Mouse (Mus musculus) hindbrain, embryonic 15.5 days (tissue): ENCODE measurements around the gene Sc5d. TPM values are rescaled to one million over a fixed set of nuclear protein-coding genes. Genes with fewer than 3 reads are reported as not detected.

Experiments used
- ATAC-seq: fragments of 200-750 bp; cut with Nextera tagmentation; 2 replicates; pipeline ENCODE4 v1.8.0; 2017; ENCODE audit warnings: low read depth, moderate number of reproducible peaks, moderate TSS enrichment; ENCODE audit not compliant: low FRiP score
- H3K27ac ChIP-seq: fragments of 300-500 bp; sonication (generic); replicated peaks from 2 replicates; pipeline ENCODE4 v1.5.1; 2015; ENCODE audit warnings: mild to moderate bottlenecking, inconsistent platforms
- H3K27me3 ChIP-seq: fragments of 300-500 bp; sonication (generic); 2 replicates; pipeline ENCODE4 v1.6.1; 2015; ENCODE audit warnings: control low read depth, inconsistent platforms
- H3K36me3 ChIP-seq: fragments of 300-500 bp; sonication (generic); 2 replicates; pipeline ENCODE4 v1.6.1; 2015; ENCODE audit warnings: control low read depth, inconsistent platforms
- H3K4me1 ChIP-seq: fragments of 300-500 bp; sonication (generic); replicated peaks from 2 replicates; pipeline ENCODE4 v1.6.1; 2015; ENCODE audit warnings: control low read depth, inconsistent platforms
- H3K4me2 ChIP-seq: fragments of 300-500 bp; sonication (generic); 2 replicates; pipeline ENCODE4 v1.6.1; 2015; ENCODE audit warnings: moderate library complexity, mild to moderate bottlenecking, inconsistent platforms
- H3K4me3 ChIP-seq: fragments of 300-500 bp; sonication (generic); 2 replicates; pipeline ENCODE4 v1.5.1; 2015; ENCODE audit warnings: mild to moderate bottlenecking, inconsistent platforms
- H3K9ac ChIP-seq: fragments of 300-500 bp; sonication (generic); 2 replicates; pipeline ENCODE4 v1.6.1; 2015; ENCODE audit warnings: inconsistent platforms
- H3K9me3 ChIP-seq: fragments of 300-500 bp; sonication (generic); 2 replicates; pipeline ENCODE4 v1.6.1; 2016; ENCODE audit warnings: control low read depth, inconsistent platforms
- WGBS: fragments of 180-500 bp; shearing (Covaris S2); methylation state at CpG from one replicate; pipeline ENCODE4 v1.1.7; 2015; 5-methylcytosine and 5-hydroxymethylcytosine counted together
- polyA plus RNA-seq: library from polyadenylated mRNA; unstranded; fragments of >200 nt; fragmentation: Nextera tagmentation; extraction: Ambion mirVana; gene quantifications from 2 replicates; pipeline ENCODE4 v1.2.1, GENCODE M21; 2015

Sc5d gene
- polyA plus RNA-seq, 1 experiment from 2014 or later: 77.8 TPM

DNA sequence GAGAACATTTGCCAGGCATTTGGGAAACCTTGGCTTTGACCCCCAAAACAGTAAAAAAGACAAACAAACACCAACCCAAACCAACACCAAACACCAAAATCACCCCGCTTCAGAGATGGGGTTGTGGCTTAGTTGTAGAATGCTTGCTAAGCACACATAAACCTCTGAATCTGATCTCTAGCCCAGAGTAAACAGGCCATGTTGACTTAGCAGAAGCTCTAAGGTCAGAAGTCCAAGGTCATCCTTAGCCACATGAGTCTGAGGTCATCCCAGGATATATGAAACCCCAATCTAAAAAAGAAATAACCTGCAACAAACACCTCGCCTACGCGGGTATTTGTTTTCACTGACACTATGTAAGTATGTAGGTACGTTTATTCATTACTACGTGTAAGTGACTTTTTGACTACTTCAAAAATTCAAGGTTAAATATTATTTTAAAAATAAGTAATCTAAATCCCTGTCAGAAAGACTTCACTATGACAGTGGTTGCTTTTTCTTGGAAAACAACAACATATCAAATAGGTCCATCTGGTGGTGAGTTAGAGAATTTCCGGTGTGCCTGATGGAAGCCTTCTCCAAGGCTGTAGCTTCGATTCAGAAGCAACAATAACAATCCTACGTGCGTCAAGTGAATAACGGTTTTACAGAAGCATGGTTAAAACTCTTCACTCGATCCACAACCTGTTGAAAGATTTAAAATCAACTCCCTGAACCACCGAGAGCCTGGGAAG lies 11.1 kb upstream of the Sc5d start:
- no peak for ATAC-seq
- H3K9ac ChIP-seq: no peak overlapping the region
- no peak overlapping the region for H3K4me2 ChIP-seq
- H3K9me3 ChIP-seq: no peaks in the 10 kb centered on the region
- H3K27me3 ChIP-seq: no peaks in the 10 kb centered on the region
- no peaks in the 10 kb centered on the region for H3K36me3 ChIP-seq
- no peak overlapping the region for H3K27ac ChIP-seq
- H3K4me1 ChIP-seq: no peaks in the 10 kb centered on the region
- 63% methylated on average over 13 of the region's 13 CpGs for WGBS
- no peak overlapping the region for H3K4me3 ChIP-seq

DNA sequence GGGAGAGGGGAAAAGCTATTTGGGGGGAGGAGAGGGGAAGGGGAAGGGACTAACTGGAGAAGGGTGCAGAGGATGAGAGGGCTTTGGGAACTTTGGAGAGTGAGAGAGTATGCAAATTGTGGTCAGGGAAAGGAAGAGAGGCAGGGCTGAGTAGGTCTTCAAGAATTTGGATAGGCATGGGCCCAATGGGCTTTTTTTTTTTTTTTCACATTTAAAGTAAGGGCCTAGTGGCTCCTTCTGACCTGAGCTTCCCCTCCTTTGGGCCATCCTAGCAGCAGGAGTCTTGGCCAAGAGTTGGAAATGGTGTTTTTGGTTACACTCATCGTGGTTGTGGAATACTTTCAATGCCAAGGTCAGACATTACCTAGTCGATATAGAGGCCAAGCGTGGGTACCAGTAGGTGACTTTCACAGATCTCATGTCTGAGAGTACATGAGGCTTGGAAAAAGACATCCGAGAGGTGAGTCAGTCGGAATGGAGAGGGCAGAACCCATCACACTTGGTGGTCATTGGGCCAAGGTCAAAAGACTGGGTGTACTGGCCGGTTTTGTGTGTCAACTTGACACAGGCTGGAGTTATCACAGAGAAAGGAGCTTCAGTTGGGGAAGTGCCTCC lies 9.7 kb upstream of the Sc5d start:
- Histone ChIP-seq H3K9ac (no peak overlapping the region), H3K4me2 (no peak overlapping the region), H3K27me3 (no peaks in the 10 kb centered on the region), H3K4me3 (no peak overlapping the region), H3K36me3 (no peaks in the 10 kb centered on the region), H3K9me3 (no peaks in the 10 kb centered on the region), H3K4me1 (no peaks in the 10 kb centered on the region), H3K27ac (no peak overlapping the region)
- 94% methylated on average over 6 of the region's 6 CpGs for WGBS
- ATAC-seq: no peak

DNA sequence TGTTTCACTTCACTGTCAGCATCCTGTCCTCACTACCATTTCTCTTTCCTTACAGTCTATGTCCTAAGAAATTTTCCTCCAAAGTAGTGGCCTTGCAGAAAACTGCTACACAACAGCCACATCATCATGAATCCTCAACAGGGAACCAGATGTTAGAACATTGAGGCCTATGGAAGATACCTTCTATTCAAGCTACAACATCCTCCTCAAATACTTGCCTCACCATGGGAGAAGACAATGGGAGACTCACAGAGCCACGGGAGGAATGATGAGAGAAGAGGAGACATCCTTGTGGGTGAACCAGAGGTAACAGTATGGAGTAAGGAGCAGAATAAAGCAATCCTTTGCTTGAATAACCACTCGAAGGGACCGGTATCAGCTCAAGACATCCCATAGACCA lies 9.1 kb upstream of the Sc5d start:
- no peaks in the 10 kb centered on the region for H3K36me3 ChIP-seq
- 81% methylated on average over 3 of the region's 3 CpGs for WGBS
- H3K9ac ChIP-seq: no peak overlapping the region
- H3K4me1 ChIP-seq: no peaks in the 10 kb centered on the region
- H3K27ac ChIP-seq: no peak overlapping the region
- no peak overlapping the region for H3K4me2 ChIP-seq
- no peaks in the 10 kb centered on the region for H3K27me3 ChIP-seq
- H3K9me3 ChIP-seq: no peaks in the 10 kb centered on the region
- ATAC-seq: no peak
- H3K4me3 ChIP-seq: no peak overlapping the region

DNA sequence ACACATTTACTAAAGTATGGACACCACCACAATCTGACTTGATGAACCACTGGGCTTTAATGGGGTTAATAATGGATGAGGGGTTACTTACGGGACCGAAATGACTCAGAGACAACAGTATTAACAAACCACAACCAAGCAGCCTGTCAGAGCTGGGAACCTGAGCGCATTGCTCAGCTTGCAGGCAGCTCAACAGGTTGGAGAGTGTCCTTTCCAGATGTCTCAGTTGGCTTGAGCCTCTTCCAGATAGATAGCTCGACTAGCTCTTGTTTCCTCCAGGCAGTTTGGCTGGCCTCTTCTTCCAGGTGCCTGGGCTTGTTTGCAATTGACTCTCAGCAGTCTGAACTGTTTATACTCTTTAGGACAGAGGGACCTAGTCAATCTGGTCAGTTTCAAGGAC lies 8.6 kb upstream of the Sc5d start:
- Histone ChIP-seq H3K4me1 (no peaks in the 10 kb centered on the region), H3K27me3 (no peaks in the 10 kb centered on the region), H3K9ac (no peak overlapping the region), H3K9me3 (no peaks in the 10 kb centered on the region), H3K36me3 (no peaks in the 10 kb centered on the region), H3K27ac (no peak overlapping the region), H3K4me3 (no peak overlapping the region), H3K4me2 (no peak overlapping the region)
- no peak for ATAC-seq
- 77% methylated on average over 4 of the region's 4 CpGs for WGBS

DNA sequence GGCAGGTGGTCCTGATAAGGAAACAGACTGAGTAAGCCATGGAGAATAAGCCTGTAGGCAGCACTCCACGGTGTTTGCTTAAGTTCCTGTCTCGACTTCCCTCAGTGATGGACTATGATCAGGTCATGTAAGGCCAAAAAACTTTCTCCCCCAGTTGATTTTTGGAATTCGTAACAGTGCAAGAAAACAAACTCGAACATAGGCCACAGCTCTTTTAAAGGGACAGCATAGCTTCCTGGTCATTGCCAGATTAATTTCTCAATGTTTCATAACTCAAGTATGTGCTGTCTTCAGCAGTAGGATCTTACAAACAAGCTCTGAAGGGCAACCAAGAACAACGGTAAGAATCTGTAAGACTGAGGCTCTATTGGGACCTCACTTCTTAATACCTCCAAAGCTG lies 7.4 kb upstream of the Sc5d start:
- no peaks in the 10 kb centered on the region for H3K9me3 ChIP-seq
- 84% methylated on average over 5 of the region's 5 CpGs for WGBS
- H3K36me3 ChIP-seq: no peaks in the 10 kb centered on the region
- H3K4me1 ChIP-seq: no peaks in the 10 kb centered on the region
- no peak overlapping the region for H3K4me2 ChIP-seq
- no peak overlapping the region for H3K9ac ChIP-seq
- ATAC-seq: no peak
- H3K27me3 ChIP-seq: no peaks in the 10 kb centered on the region
- H3K27ac ChIP-seq: no peak overlapping the region
- no peak overlapping the region for H3K4me3 ChIP-seq

DNA sequence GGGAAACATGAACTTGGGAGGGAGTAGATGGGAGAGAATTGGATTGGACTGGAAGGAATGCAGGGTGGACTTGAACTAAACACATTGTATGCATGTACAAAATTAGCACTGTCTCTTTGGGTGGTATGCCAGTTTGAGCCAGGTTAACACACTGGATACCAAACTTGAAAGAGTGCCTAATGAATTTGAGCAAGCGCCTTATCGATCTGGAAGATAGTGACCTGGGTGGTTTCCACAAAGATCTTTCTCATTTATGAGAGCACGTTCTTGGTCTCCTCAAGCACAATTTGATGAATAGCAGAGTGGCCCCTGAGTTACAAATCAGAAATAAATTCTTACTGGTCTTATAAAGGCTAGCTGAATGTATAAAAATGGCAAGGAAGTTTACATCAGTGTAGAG lies 6.6 kb upstream of the Sc5d start:
- no peak overlapping the region for H3K4me3 ChIP-seq
- 89% methylated on average over 3 of the region's 3 CpGs for WGBS
- no peak overlapping the region for H3K27ac ChIP-seq
- no peak overlapping the region for H3K9ac ChIP-seq
- H3K4me1 ChIP-seq: no peaks in the 10 kb centered on the region; the same call in 1 of the 2 replicates
- H3K4me2 ChIP-seq: no peak overlapping the region
- no peaks in the 10 kb centered on the region for H3K36me3 ChIP-seq
- no peak for ATAC-seq
- no peaks in the 10 kb centered on the region for H3K27me3 ChIP-seq
- H3K9me3 ChIP-seq: no peaks in the 10 kb centered on the region

DNA sequence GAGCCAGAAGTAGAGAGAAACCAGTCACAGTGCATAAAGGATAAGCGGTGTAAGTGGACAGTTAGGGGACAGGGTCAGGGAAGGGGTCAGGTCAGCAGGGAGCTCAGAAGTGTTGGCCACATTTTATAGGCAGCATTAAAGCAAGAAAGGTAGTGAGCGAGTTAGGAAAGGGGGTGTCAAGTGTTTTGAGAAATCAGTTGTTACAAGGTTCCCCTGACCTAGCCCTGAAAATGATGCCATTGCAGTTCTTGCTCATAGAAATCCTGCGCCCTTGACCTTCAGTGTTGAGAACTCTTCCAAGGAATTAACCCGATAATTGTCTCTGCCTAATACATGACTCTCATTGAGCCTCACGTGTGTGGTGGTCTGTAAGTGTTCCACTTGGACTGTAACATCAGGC lies 6.0 kb upstream of the Sc5d start:
- no peaks in the 10 kb centered on the region for H3K9me3 ChIP-seq
- WGBS: 94% methylated on average over 5 of the region's 5 CpGs
- H3K4me2 ChIP-seq: no peak overlapping the region
- H3K27me3 ChIP-seq: no peaks in the 10 kb centered on the region
- no peaks in the 10 kb centered on the region for H3K36me3 ChIP-seq
- H3K4me3 ChIP-seq: no peak overlapping the region
- H3K9ac ChIP-seq: no peak overlapping the region
- H3K4me1 ChIP-seq: peaks cover 5% of the 10 kb centered on the region
- ATAC-seq: no peak
- no peak overlapping the region for H3K27ac ChIP-seq

DNA sequence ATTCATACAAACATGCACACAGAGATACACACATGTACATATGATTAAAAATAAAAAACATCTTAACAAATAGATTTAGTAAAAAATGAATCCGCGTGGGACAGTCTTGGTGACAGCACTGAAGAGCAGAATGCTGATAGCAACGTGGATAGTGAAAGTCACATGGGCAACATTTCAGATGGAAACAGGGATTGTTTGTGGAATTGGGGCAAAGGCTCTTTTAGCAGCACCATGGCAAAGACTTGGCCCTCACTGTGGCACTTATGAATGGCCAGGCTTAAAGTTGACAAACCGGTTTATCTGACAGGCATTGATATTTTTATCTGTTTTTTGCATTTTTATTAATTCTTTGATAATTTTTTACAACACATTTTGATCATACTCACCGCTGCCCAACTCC lies 4.3 kb upstream of the Sc5d start:
- H3K27me3 ChIP-seq: no peaks in the 10 kb centered on the region
- no peak for ATAC-seq
- 85% methylated on average over 5 of the region's 5 CpGs for WGBS

DNA sequence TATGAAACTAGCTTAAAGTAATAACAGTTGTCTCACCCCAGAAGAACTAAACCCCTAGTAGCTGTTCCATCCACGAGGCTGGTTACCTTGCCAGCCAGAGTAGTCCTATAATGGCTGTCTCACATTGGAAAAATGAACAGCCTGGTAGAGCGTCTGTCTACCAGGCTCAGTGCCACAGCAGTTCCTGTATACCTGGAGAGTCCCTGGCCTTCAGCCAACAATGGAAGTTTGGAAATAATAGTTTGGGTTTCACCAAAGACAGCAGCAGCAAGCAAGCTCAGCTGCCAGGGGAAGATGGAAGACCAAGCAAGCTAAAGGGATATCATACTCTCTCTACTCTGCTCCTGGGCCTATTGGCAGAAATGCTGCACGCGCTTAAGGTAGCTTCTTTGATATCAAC lies 1.3 kb upstream of the Sc5d start:
- no peak for ATAC-seq
- WGBS: 87% methylated on average over 4 of the region's 4 CpGs
- Histone ChIP-seq H3K9me3 (no peaks in the 10 kb centered on the region), H3K36me3 (no peaks in the 10 kb centered on the region), H3K4me1 (peaks cover 38% of the 10 kb centered on the region), H3K9ac (no peak overlapping the region), H3K4me2 (no peak overlapping the region), H3K4me3 (no peak overlapping the region), H3K27me3 (no peaks in the 10 kb centered on the region), H3K27ac (no peak overlapping the region)

More for the DNA sequence above, 4.3 kb upstream of the Sc5d start:
- Histone ChIP-seq H3K4me1 (peaks cover 11% of the 10 kb centered on the region), H3K9ac (no peak overlapping the region), H3K27ac (no peak overlapping the region), H3K4me2 (no peak overlapping the region), H3K36me3 (no peaks in the 10 kb centered on the region), H3K9me3 (no peaks in the 10 kb centered on the region), H3K4me3 (no peak overlapping the region)

DNA sequence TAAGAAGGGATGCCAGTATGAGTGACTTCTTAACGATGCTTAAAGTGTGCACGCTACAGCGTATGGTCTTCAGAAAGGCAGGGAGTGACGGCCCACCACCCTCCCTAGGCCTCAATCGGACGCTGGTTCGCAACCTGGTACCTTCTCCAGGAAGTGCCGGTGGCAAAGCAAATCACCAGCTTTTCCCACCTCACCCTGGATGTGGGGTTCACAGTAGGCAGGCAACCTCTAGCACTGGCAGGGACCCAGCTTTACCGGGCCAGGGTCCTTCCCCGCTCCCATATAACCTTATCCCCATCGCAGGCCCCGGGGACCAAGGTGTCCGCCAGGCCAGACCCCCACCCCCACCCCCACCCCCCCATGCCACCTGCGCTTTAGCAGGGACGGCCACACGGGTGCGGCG lies 346 bp downstream of the Sc5d start:
- Histone ChIP-seq H3K4me1 (peaks cover 38% of the 10 kb centered on the region), H3K27ac (peak overlapping the region; percentile 88), H3K4me3 (peak overlapping the region; percentile 69), H3K27me3 (no peaks in the 10 kb centered on the region), H3K4me2 (peak overlapping the region; percentile 75), H3K36me3 (peaks cover 13% of the 10 kb centered on the region), H3K9ac (peak overlapping the region; percentile 83), H3K9me3 (no peaks in the 10 kb centered on the region)
- peak; percentile 77 for ATAC-seq
- WGBS: 0% methylated on average over 17 of the region's 18 CpGs

DNA sequence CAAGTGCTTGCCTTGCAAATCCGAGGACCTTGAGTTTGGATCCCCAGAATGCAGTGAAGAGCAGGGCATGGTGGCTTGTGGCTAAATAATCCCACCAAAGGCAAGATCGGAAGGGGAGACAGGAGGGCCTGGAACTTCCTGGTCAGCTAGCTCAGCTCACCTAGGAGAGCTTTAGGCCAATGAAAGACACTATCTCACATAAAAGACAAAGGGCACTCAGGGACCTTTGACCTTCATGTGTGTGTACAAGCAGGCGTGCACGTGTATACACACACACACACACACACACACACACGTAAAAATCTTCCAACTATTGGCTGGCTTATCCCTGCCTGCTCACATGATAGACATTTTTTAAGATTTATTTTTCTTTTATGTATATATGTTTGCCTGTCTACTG lies 3.6 kb downstream of the Sc5d start:
- no peaks in the 10 kb centered on the region for H3K27me3 ChIP-seq
- peaks cover 37% of the 10 kb centered on the region for H3K4me1 ChIP-seq
- no peak overlapping the region for H3K4me2 ChIP-seq
- H3K9me3 ChIP-seq: no peaks in the 10 kb centered on the region
- H3K9ac ChIP-seq: no peak overlapping the region
- no peak overlapping the region for H3K4me3 ChIP-seq
- WGBS: 95% methylated on average over 5 of the region's 5 CpGs
- no peak for ATAC-seq
- H3K27ac ChIP-seq: no peak overlapping the region
- peaks cover 43% of the 10 kb centered on the region for H3K36me3 ChIP-seq

DNA sequence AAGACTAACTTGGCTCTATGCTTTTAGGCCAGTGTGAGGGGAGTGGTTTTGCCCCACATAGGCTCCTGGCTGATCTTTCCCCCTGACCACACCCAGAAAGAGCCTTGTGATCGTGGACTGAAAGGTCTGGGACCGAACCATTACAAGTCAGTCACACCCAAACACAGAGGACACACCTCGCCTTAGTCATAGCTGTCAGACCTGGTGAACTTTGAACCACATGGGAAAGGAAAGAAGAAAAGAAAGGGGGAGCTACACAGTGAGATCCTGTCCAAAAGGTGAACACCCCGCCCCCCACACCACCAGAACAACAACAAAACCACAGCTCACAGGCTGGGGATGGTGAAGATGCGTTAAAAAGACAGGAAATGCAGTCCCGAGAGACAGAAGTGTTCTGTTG lies 14.9 kb downstream of the Sc5d start:
- H3K4me1 ChIP-seq: no peaks in the 10 kb centered on the region
- ATAC-seq: no peak
- no peak overlapping the region for H3K4me3 ChIP-seq
- no peak overlapping the region for H3K4me2 ChIP-seq
- 85% methylated on average over 6 of the region's 6 CpGs for WGBS
- H3K27me3 ChIP-seq: no peaks in the 10 kb centered on the region
- no peak overlapping the region for H3K27ac ChIP-seq
- H3K36me3 ChIP-seq: peaks cover 4% of the 10 kb centered on the region
- H3K9ac ChIP-seq: no peak overlapping the region
- H3K9me3 ChIP-seq: no peaks in the 10 kb centered on the region

DNA sequence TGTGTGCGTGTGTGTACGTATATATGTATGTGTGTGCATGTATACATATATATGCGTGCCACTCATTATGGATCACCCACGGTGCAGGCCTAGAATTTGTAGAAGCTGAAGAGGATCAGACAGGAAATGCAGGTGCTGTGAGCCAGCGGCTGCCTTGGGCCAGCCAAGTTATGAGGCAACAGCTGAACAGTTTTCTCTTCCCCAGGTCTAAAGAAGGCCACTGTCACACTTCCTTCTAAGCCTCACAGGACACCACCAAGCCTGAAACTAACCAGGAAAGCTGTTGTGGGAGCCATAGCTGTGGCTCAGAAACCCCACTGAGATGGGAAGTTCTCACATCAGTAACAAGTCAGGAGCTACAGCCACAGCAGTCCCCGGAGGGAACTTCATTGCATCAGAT lies 17.4 kb downstream of the Sc5d start:
- Histone ChIP-seq H3K9me3 (no peaks in the 10 kb centered on the region), H3K4me3 (no peak overlapping the region), H3K27ac (no peak overlapping the region), H3K9ac (no peak overlapping the region), H3K36me3 (no peaks in the 10 kb centered on the region), H3K4me2 (no peak overlapping the region), H3K4me1 (no peaks in the 10 kb centered on the region), H3K27me3 (no peaks in the 10 kb centered on the region)
- no peak for ATAC-seq
- WGBS: 94% methylated on average over 6 of the region's 6 CpGs
